Mouse (Mus musculus) myocyte (in vitro differentiated cells): ENCODE data around the gene Nipsnap2. TPM values are rescaled to one million over a fixed set of nuclear protein-coding genes. Genes with fewer than 3 reads are reported as not detected.

Experiments
- H3K27me3 ChIP-seq: one replicate; pipeline ENCODE4 v1.6.1; 2011; ENCODE audit not compliant: control insufficient read depth, insufficient read depth, insufficient read length
- H3K36me3 ChIP-seq: one replicate; pipeline ENCODE4 v1.6.1; 2011; ENCODE audit not compliant: control insufficient read depth, insufficient read depth
- H3K4me2 ChIP-seq: one replicate; pipeline ENCODE4 v1.6.1; 2011; ENCODE audit warnings: low read depth, control low read depth
- H3K4me3 ChIP-seq: one replicate; pipeline ENCODE4 v1.5.1; 2011; ENCODE audit warnings: mild to moderate bottlenecking, control low read depth, moderate library complexity
- H3K79me2 ChIP-seq: one replicate; pipeline ENCODE4 v1.6.1; 2011; ENCODE audit not compliant: control insufficient read depth, insufficient read depth
- H3ac ChIP-seq: one replicate; pipeline ENCODE4 v1.6.1; 2011; ENCODE audit not compliant: control insufficient read depth, insufficient read length
- CEBPB ChIP-seq: IDR thresholded peaks from 2 replicates; pipeline ENCODE4 v1.6.1; 2011; ENCODE audit warnings: mild to moderate bottlenecking, moderate library complexity; ENCODE audit not compliant: poor library complexity, insufficient read depth, severe bottlenecking
- E2F4 ChIP-seq: IDR thresholded peaks from one replicate; pipeline ENCODE4 v1.6.1; 2011; ENCODE audit warnings: mild to moderate bottlenecking, control low read depth, moderate library complexity; ENCODE audit not compliant: insufficient read depth
- MAX ChIP-seq: IDR thresholded peaks from one replicate; pipeline ENCODE4 v1.6.1; 2011; ENCODE audit warnings: low read depth, mild to moderate bottlenecking, control low read depth
- MYOD1 ChIP-seq, 3 experiments: IDR thresholded peaks; one replicate each; pipeline ENCODE4 v1.6.1; 2011; ENCODE audit warnings: control low read depth in 2 of 3, low read depth in 2 of 3, mild to moderate bottlenecking in 2 of 3, moderate library complexity in 1 of 3; ENCODE audit not compliant: insufficient read length in 2 of 3, control insufficient read depth in 1 of 3
- MYOG ChIP-seq, 3 experiments: IDR thresholded peaks; one replicate each; pipeline ENCODE4 v1.6.1; 2011; ENCODE audit warnings: control low read depth in 2 of 3, low read depth in 2 of 3, mild to moderate bottlenecking in 2 of 3; ENCODE audit not compliant: insufficient read length in 2 of 3, control insufficient read depth in 1 of 3, insufficient read depth in 1 of 3
- POLR2A ChIP-seq: IDR thresholded peaks from one replicate; pipeline ENCODE4 v1.6.1; 2011; ENCODE audit warnings: low read depth, mild to moderate bottlenecking, control low read depth, moderate library complexity; ENCODE audit not compliant: insufficient read length
- POLR2AphosphoS2 ChIP-seq: IDR thresholded peaks from one replicate; pipeline ENCODE4 v1.6.1; 2011; ENCODE audit warnings: low read depth, control low read depth; ENCODE audit not compliant: insufficient read length
- REST ChIP-seq: IDR thresholded peaks from one replicate; pipeline ENCODE4 v1.6.1; 2011; ENCODE audit warnings: mild to moderate bottlenecking, control low read depth, moderate library complexity; ENCODE audit not compliant: insufficient read depth, insufficient read length
- SRF ChIP-seq: IDR thresholded peaks from one replicate; pipeline ENCODE4 v1.6.1; 2011; ENCODE audit warnings: low read depth; ENCODE audit not compliant: control insufficient read depth, insufficient read length
- TCF12 ChIP-seq: IDR thresholded peaks from one replicate; pipeline ENCODE4 v1.6.1; 2011; ENCODE audit warnings: mild to moderate bottlenecking, control low read depth; ENCODE audit not compliant: poor library complexity, insufficient read depth, severe bottlenecking
- TCF3 ChIP-seq: IDR thresholded peaks from one replicate; pipeline ENCODE4 v1.6.1; 2011; ENCODE audit warnings: low read depth, control low read depth; ENCODE audit not compliant: insufficient read length
- USF1 ChIP-seq: IDR thresholded peaks from one replicate; pipeline ENCODE4 v1.6.1; 2011; ENCODE audit warnings: low read depth, mild to moderate bottlenecking, control low read depth, moderate library complexity
- polyA plus RNA-seq: library from polyadenylated mRNA; unstranded; fragments of >200 nt; fragmentation: generic; extraction: Trizol; gene quantifications from one replicate; pipeline ENCODE4 v1.2.1, GENCODE M21; 2012; ENCODE audit warnings: missing spikeins

Nipsnap2 gene
- polyA plus RNA-seq, 1 experiment, result 67.6 TPM

GRCm38 (mm10) chr5:129717016-129717415 lies 7.8 kb upstream of the Nipsnap2 start:
- TF ChIP-seq MAX (no peak), E2F4 (no peak), USF1 (no peak), CEBPB (no peak), MYOG (IDR thresholded peaks at IDR 0.05; ENCODE audit: control insufficient read depth in 1 of 3, insufficient read depth in 1 of 3, insufficient read length in 2 of 3, low read depth in 2 of 3) (no peak), TCF3 (no peak), POLR2A (no peak), POLR2AphosphoS2 (no peak), REST (no peak), MYOD1 (IDR thresholded peaks at IDR 0.05; ENCODE audit: control insufficient read depth in 1 of 3, insufficient read length in 2 of 3, low read depth in 2 of 3) (no peak), TCF12 (no peak), SRF (no peak)
- H3K4me2 ChIP-seq, result no peak overlapping the region
- peaks cover 7% of the 10 kb centered on the region for H3K36me3 ChIP-seq
- no peaks in the 10 kb centered on the region for H3K27me3 ChIP-seq
- no peak overlapping the region for H3K4me3 ChIP-seq
- peaks cover 10% of the 10 kb centered on the region for H3K79me2 ChIP-seq
- no peak overlapping the region for H3ac ChIP-seq

DNA sequence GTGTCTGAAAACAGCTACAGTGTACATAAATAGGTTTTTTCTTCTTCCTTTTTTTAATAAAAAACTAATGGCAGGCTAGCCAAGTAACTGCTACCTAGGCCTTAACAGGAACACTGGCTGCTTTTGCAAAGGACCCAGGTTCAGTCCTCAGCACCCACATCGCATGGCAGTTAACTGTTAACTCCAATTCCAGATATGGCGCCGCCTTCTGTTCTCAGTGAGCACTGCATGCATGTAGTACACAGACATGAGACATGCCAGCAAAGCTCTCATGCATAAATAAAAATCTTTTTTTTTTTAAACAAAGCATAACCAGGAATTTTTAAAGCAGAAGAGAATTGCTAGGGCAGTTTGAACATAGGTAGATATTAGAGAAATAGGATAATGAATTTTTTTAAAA lies 4.7 kb upstream of the Nipsnap2 start:
- H3K79me2 ChIP-seq, result peaks cover 14% of the 10 kb centered on the region
- H3K27me3 ChIP-seq, result no peaks in the 10 kb centered on the region
- H3K36me3 ChIP-seq, result peaks cover 7% of the 10 kb centered on the region
- H3K4me3 ChIP-seq, result no peak overlapping the region
- no peak overlapping the region for H3K4me2 ChIP-seq
- no peak overlapping the region for H3ac ChIP-seq
- no peak for TF ChIP-seq MYOD1 (IDR thresholded peaks at IDR 0.05; ENCODE audit: control insufficient read depth in 1 of 3, insufficient read length in 2 of 3, low read depth in 2 of 3)
- no peak for TF ChIP-seq USF1
- no peak for TF ChIP-seq MYOG (IDR thresholded peaks at IDR 0.05; ENCODE audit: control insufficient read depth in 1 of 3, insufficient read depth in 1 of 3, insufficient read length in 2 of 3, low read depth in 2 of 3)
- no peak for TF ChIP-seq TCF3
- TF ChIP-seq TCF12, result no peak
- TF ChIP-seq POLR2AphosphoS2, result no peak
- no peak for TF ChIP-seq MAX
- no peak for TF ChIP-seq SRF
- no peak for TF ChIP-seq E2F4
- TF ChIP-seq POLR2A, result no peak
- TF ChIP-seq CEBPB, result no peak
- no peak for TF ChIP-seq REST

GRCm38 (mm10) chr5:129724268-129724667 lies 595 bp upstream of the Nipsnap2 start:
- Histone ChIP-seq H3K4me3 (peak overlapping the region; percentile 44), H3K36me3 (no peaks in the 10 kb centered on the region), H3K4me2 (peak overlapping the region; percentile 70), H3K27me3 (no peaks in the 10 kb centered on the region), H3ac (peak overlapping the region; percentile 78), H3K79me2 (peaks cover 29% of the 10 kb centered on the region)
- TF ChIP-seq POLR2A (no peak), TCF3 (no peak), REST (no peak), E2F4 (no peak), MYOG (IDR thresholded peaks at IDR 0.05; ENCODE audit: control insufficient read depth in 1 of 3, insufficient read depth in 1 of 3, insufficient read length in 2 of 3, low read depth in 2 of 3) (no peak)

GRCm38 (mm10) chr5:129725774-129726392 lies 1.0 kb downstream of the Nipsnap2 start:
- H3K36me3 ChIP-seq, result no peaks in the 10 kb centered on the region
- H3ac ChIP-seq, result peak overlapping the region; percentile 78
- TF ChIP-seq POLR2A, result no peak
- no peak for TF ChIP-seq SRF
- TF ChIP-seq REST, result no peak
- TF ChIP-seq MYOD1 (IDR thresholded peaks at IDR 0.05; ENCODE audit: control insufficient read depth in 1 of 3, insufficient read length in 2 of 3, low read depth in 2 of 3), result no peak
- no peak for TF ChIP-seq TCF12
- TF ChIP-seq USF1, result no peak
- TF ChIP-seq MYOG (IDR thresholded peaks at IDR 0.05; ENCODE audit: control insufficient read depth in 1 of 3, insufficient read depth in 1 of 3, insufficient read length in 2 of 3, low read depth in 2 of 3), result no peak
- no peak for TF ChIP-seq POLR2AphosphoS2
- TF ChIP-seq TCF3, result no peak
- TF ChIP-seq E2F4, result no peak
- TF ChIP-seq CEBPB, result no peak
- TF ChIP-seq MAX, result no peak
- H3K79me2 ChIP-seq, result peaks cover 29% of the 10 kb centered on the region
- H3K4me3 ChIP-seq, result peak overlapping the region; percentile 44
- H3K4me2 ChIP-seq, result peak overlapping the region; percentile 91
- H3K27me3 ChIP-seq, result no peaks in the 10 kb centered on the region
